Mouse (Mus musculus) adrenal gland, postnatal 10 days (tissue): Measurements from ENCODE around the gene Ttc7b. TPM values are rescaled to one million over a fixed set of nuclear protein-coding genes. Genes with fewer than 3 reads are reported as not detected.

ENCODE experiments used
- DNase-seq: peaks from one replicate; pipeline ENCODE4 v3.0.0; 2021; ENCODE audit warnings: mixed read lengths
- total RNA-seq, 2 experiments: library from RNA; stranded (reverse); gene quantifications; 2 replicates each; pipeline ENCODE4 v1.2.3; 2021

Ttc7b gene
- total RNA-seq, 2 experiments from 2014 or later, result 63.4 to 85.3 TPM

DNA sequence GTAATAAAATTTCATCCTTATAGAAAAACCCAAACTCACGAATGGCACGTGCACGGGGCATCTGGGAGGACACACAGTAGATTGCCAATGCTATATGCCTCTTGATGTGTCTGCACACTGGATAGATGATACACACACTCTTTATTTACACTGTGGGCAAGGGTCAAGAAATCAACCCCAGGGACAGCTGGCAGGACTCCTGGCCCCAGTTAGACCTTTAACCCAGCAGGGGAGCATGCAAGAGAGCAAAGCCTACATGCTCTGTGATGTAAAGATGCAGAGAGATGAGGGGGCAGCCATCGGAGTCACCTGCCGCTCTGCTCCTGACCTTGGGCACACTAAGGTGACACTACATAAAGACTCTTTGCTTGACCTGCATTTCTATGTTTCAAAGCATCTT, 32.3 kb downstream of the Ttc7b start:
- DNase-seq, result no peak

DNA sequence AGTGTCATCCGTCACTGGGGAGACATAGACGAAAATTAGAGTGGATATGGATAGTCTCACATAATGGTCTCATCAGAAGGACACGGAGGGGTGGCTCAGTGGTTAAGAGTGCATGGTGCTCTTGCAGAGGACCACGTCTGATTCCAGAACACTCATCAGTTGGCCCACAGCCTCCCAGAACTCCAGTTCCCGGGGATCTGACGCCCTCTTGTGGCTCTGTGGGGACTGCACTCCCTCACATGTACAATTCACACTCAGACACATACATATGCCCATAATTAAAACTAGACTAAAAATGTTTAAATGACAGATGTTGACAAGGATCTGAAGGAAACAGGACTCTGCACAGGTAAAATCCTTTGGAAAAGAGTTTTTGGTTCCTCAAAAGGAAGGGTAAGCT, 34.4 kb downstream of the Ttc7b start:
- DNase-seq, result peak; percentile 66

DNA sequence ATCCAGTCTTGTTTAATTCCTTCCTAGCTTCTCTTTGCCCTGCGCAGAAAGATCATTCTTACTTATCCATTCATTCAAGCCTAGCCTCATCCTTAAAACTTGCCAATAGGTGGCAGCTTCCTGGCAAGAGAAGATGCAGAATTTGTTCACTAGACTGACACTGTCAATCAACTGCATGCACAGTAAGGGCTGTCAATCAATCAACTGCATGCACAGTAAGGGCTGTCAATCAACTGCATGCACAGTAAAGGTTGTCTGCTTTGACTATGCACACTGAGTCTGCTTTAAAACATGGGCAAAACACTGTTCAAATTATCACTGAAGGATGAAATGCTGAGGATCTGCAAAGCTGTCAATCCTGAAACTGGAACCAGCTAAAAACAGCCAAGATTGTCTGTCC, 37.6 kb downstream of the Ttc7b start:
- no peak for DNase-seq

DNA sequence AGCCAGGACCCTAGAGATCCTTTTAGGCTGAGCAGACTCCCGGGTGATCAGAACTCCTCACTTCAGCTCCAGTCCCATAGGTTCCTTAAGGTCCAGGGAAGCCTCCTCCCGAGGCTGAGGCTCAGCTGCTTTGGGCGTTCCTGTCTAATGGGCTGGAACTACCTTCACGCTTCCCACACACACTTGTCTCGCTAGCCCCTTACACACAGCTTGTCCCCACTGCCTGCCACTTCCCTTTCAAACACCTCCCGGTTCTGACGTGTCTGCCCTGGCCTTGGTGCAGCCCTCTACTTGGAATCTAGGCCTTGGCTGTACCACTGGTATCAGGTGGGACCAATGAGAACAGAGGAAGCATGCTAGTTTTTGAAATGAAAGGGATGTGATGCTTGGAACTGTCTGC, 38.4 kb downstream of the Ttc7b start:
- no peak for DNase-seq

DNA sequence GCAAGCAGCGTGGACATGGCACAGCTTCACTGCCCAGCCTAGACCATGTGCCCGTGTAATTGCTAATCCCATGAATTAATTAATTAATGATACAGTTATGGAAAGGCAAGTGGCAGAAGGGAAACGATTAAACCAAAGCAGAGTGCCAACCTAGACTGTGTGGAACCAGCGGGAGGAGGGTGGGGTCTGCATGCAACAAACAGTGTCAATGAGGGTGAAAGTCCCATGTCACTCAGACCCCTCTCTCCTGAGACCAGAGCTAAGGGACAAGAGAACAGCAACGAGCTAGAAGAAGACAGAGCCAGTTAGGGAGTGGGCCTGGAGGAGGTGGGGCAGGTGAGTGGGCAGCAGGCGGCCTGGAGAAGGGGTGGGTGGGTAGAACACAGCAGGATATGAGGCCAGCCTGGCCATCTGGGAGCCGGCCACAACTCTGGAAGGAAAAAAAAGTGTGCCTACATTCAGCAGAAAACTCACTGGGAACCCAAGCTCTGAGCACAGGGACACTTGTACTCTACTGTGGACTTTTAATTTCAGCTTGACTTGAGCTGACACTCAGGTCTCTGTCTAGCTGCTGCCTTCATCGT, 39.1 kb downstream of the Ttc7b start:
- DNase-seq, result no peak

DNA sequence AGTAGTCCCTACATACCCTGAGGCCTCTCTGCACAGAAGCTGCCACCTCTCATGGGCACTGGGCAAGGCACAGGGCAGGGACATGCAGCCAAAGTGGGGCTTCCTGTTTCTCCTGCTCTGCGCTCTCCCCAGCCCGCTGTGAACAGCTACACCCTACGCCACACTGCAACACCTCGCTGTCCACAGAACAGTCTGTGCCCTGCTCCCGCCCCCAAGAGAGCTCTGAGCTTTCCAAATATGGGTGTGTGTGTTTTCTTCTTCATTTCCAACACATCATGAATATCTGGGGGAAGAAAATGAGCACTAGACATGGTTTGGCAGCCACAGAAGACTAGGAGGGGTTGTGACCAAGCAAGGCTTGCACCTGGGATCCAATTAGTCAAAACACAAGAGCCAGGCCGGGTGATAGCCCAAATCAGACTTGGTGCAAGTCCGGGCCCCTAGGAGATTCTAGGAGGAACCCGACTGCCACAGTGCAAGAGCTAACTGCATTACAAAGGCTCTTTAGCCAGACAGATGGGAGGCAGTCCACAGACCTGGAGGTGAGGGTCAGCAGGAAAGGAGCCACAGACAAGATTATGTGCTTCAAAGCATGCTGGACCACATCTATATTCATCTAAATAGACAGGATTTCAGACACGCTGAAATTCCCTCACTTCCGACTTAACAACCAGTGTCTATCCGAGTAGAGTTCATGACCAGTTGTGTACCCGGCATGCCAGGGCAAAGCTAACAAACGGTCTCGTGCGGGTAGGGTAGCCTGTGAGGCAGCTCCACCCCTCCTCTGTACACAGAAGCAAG, 39.8 kb downstream of the Ttc7b start:
- DNase-seq, result no peak

DNA sequence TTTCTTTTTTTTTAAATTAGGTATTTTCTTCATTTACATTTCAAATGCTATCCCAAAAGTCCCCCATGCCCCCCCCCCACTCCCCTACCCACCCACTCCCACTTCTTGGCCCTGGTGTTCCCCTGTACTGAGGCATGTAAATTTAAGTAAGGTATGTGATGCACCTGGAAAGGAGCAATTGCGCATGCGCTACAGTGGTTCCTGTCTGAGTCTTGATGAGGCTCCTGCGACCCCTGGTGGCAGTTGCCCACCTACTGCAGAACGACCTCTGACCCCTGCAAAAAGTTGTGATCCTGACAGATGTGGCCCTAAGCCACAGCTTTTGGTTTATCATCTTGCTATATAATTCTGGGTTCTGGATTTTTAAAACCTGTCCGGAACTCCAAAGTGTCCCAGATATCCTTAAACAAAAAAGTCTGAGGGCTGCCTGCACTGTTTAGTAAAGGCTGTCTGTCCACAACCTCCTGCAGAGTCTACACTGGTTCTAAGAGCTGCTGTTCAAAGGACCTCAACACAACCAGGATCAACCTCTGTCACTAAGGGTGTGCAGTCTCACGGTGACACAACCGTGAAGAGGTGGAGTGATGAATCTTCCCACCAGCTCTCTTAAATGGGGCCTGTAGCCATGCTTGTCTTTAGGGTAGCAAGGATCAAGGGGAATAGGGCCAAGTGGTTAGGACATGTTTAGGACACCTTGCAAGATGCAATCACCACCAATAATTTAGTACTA, 40.6 kb downstream of the Ttc7b start:
- peak; percentile 65 for DNase-seq

DNA sequence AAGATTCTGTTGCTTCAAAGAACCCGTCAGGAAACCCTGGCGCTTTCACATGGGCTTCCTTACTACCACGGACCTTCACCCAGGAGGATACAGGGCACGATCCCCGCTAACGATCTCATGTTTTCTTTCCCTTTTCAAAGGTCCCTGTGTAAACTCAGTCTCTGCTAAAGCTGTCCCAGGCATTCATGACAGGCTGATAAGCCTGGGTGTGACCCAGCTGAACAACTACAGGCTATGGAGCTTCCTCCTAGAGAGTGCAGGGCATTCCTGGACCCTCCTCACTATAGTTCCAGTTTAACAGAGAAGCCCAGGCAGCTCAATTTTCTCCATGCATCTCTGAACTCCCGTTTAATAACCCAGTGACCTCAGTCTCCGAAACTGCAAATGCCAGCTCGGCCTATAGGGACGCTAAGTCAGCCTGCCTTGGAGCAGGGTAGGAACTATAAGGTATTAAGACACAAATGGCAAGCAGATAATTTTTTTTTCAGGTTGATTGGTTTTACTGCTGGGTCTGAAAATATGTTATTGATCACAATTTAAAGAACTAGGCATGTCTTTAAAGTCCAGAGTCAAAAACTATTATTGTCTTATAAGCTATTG, 41.3 kb downstream of the Ttc7b start:
- DNase-seq, result no peak

DNA sequence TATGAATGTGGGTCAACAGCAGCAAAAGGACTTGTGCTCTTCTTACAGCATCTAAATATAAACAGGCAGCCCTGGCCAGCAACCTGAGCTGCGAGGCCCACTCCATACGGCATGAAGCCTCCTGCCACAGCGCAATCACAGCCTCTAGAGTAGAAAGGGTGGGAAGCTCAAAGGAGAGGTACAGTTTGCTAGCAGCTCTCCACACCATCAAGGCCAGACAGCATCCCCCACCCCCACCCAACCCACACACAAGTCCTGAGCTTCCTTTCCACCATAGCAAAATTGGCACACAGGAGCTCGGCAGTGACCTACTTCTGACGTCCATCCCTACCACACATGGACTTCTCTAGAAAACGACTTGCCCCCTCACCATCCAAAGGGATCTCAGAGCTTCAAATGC, 42.0 kb downstream of the Ttc7b start:
- DNase-seq, result no peak

DNA sequence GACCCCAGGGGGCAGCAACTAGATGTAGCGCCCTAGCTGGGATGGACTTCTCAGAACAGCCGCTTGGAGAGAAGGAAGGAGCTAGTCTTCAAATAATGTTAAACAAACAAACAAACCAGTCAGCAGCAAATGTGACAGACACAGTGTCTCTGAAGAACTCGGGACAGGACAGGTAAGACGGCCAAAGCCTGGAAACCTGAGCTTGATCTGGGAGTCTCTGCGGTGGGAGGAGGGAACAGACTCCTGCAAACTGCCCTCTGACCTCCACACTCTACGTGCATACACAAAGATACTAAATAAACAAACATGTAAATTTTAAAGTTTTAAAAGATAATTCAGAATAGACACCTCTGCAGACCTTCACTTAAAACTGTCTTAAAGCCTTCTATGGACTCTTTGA, 42.5 kb downstream of the Ttc7b start:
- DNase-seq, result no peak

DNA sequence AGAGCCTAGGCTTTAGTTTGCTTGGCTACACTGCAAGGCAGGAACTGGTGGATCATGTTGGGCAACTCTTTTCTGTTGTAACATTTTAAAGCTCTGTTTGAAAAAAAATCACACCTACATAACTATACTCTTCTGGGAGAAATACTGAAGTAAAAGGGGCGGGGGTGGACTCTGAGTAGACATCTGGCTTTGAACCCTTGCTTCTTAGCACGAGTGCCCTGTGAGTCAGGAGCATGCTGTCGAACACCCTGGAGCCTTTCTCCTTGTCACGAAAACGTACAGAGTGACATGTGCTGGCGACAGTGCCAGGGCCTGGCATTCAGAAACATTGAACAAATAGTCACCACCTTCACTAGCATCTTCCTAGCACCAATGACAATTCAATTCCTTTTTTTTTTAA, 43.2 kb downstream of the Ttc7b start:
- no peak for DNase-seq

DNA sequence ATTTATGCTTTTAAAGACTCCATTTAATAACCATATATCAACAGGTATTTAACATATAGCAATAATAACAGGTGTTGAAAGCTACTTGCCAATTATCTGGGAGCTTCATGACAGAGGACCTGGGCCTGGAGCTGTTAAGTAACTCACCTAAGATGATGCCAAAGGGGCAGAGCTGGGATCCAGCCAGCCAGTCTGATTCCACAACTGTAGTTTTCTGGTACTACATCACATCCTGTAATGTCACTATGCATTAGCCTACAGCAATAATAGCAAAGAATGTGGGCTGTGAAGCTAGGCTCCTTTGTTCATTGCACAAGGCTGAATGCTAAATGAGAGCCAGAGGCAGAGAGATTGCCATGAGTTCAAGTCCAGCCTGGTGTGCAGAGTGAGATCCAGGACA, 44.3 kb downstream of the Ttc7b start:
- DNase-seq, result no peak

DNA sequence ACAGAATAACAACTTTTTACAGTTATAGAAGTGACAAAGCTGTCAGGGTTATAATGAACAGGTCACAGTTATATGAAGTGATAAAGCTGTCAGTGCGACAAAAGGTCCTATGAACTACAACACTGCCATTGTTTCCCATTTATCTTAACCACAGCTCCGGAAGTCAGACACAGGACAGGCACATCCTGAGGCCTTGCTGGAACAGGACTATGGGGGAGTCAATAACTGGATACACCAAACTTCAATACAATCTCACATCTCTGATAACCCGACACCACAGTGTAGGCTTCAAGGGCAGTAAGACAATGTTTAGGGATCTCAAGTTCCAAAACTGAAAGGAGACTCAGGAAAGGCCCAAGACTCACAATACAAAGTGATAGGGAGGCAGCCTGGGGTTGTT, 45.1 kb downstream of the Ttc7b start:
- DNase-seq, result no peak

DNA sequence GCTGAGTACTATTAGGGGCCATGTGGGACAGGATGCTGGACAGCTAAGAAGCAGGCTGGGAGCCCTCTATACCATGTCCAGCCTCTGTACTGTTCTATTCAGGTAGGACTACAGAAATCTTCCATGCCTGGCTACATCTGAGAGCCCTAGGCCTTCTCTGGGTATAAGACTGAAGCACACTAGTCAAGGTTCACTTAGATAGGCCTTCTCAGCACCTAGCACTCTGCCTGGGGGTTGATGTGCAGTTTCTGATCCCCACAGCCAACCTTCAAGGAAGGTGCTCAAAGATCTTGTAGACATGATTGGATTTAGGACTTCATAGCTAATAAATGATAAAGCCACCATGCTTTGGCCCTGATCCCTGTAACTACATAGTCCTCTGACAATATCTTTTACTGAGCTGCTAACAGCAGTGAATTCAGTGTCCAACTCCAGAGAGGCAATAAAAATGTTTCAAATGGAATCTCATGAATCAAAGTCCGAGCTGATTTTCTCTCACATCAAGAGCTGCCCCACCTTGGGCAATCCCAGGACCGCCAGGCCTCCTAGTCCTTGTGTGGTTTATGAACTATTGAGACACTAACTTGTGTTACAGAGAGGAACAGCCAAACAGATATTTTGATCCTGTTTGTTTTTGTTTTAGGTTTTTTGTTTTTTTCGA, 45.8 kb downstream of the Ttc7b start:
- DNase-seq, result no peak

DNA sequence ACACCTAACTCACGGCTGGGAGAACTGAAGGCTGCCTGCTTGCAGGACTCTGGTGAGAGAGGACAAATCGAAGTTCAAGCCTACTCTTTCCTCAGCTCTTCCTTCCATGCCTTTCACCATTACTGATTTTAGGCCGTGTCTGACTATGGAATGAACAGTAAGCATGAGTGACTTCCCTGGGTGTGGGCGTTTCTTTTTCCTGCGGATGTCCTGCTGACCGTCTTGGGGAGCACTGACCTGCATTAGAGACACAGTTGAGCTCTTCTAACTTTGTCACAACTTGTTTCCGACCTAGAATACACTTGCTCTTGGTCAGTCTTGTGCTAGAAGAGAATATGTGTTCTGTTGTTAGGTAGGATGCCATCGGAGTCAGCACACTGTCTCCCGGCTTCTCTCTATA, 50.3 kb downstream of the Ttc7b start:
- DNase-seq, result no peak

DNA sequence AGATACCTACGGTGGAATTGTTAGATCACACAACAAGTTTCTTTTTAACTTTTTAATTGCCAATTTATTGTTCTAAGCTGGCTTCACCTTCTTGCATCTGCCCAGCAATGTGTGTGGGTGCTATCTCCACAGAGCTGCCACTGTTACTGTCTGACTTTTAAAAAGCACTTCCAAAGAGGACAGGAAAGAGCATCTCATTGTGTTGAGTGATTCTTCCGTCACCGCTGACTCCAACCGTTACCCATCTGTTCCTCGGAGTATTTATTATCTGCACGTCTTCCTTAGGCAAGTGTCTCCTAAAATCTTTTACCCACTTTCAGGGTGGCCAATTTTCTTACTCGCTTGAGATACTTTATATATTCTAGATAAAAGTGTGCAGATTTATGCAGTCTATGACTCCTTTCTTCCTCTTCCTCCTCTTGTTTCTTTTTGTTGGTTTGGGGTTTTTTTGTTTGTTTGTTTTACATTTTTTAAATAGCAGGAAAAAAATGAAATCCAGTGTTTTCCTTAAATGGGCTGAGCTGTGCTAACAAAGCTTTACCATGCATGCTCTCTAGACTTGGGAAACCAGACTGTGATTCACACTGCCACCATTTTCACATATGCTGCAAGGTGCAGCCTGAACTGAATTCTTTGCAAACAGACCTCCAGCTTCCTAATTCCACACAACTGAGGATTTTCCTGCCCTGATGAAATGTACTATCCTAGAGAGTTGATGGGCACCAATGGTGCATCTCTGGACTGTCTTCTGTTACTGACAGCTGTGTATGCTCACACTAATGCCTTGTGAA, 50.9 kb downstream of the Ttc7b start:
- DNase-seq, result no peak

DNA sequence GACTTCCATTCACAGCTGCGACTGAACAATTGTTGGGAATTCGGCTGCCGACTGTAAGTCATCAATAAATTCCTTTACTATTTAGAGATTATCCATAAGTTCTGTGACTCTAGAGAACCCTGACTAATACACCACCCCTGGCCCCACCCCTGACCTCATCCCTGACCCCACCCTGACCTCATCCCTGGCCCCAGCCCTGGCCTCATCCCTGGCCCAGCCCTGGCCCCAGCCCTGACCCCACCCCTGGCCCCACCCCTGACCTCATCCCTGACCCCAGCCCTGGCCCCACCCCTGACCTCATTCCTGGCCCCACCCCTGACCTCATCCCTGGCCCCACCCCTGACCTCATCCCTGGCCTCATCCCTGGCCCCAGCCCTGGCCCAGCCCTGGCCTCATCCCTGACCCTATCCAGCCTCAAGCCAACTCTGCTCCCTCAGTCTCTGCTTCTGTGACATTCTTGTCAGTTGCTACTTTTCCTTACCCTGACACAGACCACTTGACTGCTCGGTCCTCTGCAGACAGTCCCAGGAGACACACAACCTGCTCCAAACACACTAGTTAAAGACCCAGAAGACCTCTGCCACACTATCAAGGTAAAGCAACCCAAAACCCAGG, 55.4 kb downstream of the Ttc7b start:
- DNase-seq, result no peak

DNA sequence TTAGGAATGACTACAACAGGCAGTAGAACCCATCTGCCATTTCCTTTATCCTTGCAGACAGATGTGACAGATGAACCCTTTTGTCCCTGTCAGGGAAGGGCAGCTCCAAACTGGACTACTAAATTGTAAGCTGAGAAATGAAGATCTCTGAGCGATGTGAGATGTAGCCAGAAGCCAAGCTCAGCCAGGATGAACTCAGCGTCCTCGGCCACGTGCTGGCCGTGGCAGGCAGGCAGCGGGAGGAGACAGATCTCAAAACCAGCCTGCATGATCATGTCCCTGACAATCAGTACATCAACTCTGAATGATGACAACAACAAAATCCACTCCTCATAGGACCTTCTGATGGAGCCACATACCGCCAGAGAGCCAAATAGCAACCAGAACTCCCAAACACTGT, 62.9 kb downstream of the Ttc7b start:
- no peak for DNase-seq

DNA sequence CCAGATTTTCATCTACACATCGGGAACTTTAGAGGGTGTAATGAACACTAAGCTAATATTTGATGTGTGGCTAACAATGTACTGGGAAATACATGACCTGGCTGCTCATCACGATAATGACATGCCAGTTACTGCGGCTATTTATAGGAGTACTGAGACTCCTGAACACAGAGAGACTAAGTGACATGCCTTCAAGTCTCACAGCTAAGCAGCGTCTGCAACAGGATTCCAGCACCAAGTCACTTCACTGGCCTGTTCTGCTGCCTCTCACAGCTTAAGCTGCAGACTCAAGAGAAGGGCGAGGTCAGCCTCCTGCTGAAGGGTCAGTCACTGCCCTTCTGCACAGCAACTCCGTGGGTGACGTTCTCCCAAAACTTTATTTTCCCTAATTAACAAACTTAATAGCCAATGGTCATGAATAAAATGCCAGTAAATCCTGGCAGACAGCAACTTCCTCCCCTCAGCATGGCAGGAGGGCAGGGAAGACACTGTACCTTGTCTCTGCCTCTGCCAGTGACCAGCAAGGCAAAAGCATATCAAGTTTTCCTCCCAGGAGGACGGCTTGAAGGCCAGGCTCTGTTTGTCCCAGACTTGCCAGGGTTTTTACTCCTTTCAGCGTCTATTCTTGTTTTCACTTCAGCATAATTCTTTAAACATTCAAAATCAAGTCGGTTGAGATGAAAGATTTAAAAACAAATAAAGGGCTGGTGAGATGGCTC, 64.2 kb downstream of the Ttc7b start:
- no peak for DNase-seq

DNA sequence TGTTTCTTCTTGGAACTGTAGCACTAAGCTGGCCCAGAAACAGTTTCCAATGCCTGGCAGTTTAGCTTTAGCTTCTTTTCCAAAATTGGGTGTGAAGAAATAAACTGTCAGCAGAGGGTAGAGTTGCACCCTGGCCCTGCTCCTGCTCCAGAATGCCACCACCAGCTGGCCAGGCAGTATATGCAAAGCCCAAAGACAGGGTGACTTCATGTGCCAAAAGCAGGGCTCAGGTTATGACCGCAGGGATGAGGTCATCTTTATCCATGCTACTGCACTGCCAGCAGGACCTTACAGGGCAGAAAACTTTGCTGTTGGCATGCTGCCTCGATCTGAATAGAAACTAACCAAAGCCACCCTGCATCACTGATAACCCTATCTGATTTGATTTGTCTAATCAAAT, 65.2 kb downstream of the Ttc7b start:
- peak; percentile 65 for DNase-seq
